Mouse (Mus musculus) fat pad, adult 2 months (tissue): ENCODE measurements around the gene Esyt2.
A peak's percentile ranks its signal among the peaks of the same experiment; 100 is the strongest.

ENCODE experiments used
- DNase-seq: peaks from one replicate; pipeline ENCODE4 v3.0.0-alpha.2; 2011; ENCODE audit warnings: low read depth, low spot score; ENCODE audit errors: extremely low read depth

Esyt2 gene

GRCm38 (mm10) chr12:116352404-116352803, 71.4 kb downstream of the Esyt2 start:
- DNase-seq = no peak

DNA sequence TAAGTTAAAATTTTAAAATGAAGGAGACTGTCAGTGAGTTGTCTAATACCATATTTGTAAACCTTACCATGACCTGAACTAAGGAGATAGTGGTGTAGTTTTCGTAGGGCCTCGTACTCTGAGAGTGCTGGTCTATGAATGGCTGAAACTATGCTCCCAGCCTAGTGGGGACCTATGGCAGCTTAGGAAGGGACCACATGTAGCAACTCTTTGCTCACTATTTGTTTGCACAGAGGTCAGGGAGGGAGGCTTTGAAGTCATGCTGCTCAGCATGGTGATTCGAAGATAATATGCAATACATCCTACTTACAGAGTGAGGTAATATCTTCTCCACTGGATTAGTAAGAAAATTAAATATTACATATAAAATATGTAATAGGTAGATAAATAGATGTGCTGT, 73.7 kb downstream of the Esyt2 start:
- no peak for DNase-seq

- DNase-seq = no peak
Observed at GRCm38 (mm10) chr12:116362091-116362490, 81.1 kb downstream of the Esyt2 start.

DNA sequence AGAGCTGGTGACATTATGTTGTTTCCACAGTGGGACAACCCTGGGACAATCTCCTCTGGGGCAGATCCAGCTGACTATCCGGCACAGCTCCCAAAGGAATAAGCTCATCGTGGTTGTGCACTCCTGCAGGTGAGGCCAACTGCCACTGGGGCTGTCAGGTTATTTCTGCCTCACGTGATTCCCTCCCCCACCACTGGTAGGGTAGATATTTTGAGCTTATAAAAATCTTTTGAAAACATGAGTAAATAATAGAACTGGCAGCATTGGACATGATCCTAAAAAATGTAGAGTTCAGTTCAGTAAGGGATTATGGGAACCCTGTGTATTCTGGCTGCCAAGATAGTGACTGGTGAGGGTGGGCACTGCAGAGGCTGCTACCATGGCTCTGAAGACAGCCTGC, 85.9 kb downstream of the Esyt2 start:
- DNase-seq = no peak

GRCm38 (mm10) chr12:116367346-116367745, 86.3 kb downstream of the Esyt2 start:
- DNase-seq = no peak

DNA sequence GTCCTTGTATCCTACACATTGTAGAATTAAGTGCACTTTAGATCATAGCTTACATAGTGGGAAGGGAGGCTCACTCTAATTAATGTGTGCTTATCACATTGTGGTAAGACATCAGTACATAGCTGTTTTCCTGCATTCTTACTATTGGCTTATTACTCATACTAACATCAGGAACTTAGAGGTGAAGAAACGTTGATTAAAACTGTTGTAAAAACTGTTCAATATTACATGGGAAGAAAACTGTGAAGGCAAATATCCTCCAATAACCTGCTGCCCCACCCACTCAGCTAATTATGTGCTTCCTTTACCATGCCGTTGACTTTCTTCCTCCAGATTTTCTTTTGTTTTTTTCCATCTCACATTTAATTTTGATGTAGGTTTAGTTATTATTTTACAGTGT, 87.9 kb downstream of the Esyt2 start:
- no peak for DNase-seq

DNA sequence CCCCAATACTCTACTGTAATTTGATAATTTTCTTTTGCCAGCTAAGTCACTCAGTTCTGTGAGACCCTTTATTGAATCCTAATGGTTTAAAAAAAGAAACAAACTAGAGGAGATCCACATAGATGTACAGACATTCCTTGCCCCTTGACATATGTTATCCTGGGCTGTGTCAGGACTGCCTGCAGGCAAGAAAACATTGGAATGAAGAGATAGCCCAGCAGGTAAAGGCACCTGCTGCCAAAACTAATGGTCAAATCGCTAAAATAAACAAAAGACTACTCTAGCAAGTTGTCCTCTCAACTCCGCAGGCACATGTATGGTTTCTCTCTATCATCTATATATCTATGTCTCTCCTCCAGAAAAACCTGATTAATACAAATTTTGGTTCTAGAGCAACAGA, 102.1 kb downstream of the Esyt2 start:
- DNase-seq = no peak

GRCm38 (mm10) chr12:116383995-116384394, 103.0 kb downstream of the Esyt2 start:
- no peak for DNase-seq

- DNase-seq = no peak
Observed at GRCm38 (mm10) chr12:116386802-116387201, 105.8 kb downstream of the Esyt2 start.

- no peak for DNase-seq
Observed at GRCm38 (mm10) chr12:116389868-116390267, 108.9 kb downstream of the Esyt2 start.

- no peak for DNase-seq
Observed at GRCm38 (mm10) chr12:116394327-116394726, 113.3 kb downstream of the Esyt2 start.

- DNase-seq = no peak
Observed at GRCm38 (mm10) chr12:116395312-116395711, 114.3 kb downstream of the Esyt2 start.

GRCm38 (mm10) chr12:116396072-116396695, 115.2 kb downstream of the Esyt2 start:
- no peak for DNase-seq

GRCm38 (mm10) chr12:116404012-116404679, 123.2 kb downstream of the Esyt2 start:
- no peak for DNase-seq

GRCm38 (mm10) chr12:116405045-116405835, 124.2 kb downstream of the Esyt2 start, which contains the start of gene Ncapg2:
Gene Ncapg2 (plus strand): TSS chr12:116405402.
- peak; percentile 51 for DNase-seq

DNA sequence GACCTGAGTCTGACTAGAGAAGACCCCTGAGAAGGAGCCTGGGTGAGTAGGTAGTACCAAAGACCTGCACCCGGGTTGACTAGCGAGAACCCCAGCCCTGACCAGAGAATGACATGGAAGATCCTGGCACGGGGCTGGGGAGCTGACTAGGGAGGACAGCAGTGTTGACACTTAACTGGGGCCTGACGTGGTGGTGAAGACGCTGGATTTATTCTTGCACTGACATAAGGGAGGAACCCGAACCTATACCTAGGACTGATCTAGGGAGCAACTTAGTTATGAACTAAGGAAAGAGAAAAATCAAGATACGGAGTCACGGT, 124.8 kb downstream of the Esyt2 start:
- no peak for DNase-seq

DNA sequence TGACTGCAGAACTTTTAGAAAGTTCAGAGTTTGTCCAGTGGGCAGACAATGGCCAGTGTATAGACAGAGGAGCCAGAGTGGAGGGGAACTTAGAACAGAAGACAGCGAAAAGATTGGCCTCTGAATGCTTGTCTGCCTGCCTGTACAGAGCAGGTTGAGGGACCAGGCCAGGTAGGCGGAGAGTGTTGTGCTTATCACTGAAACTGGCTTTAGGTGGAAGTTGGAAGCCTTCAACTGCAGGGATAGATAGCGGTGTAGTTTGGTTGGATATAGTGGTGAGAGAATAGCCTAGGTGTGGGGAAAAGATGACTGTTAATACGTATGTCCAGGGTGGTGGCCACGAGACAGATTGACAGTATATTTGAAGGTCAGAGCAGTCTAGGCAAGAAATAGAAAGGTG, 126.9 kb downstream of the Esyt2 start:
- DNase-seq = no peak

DNA sequence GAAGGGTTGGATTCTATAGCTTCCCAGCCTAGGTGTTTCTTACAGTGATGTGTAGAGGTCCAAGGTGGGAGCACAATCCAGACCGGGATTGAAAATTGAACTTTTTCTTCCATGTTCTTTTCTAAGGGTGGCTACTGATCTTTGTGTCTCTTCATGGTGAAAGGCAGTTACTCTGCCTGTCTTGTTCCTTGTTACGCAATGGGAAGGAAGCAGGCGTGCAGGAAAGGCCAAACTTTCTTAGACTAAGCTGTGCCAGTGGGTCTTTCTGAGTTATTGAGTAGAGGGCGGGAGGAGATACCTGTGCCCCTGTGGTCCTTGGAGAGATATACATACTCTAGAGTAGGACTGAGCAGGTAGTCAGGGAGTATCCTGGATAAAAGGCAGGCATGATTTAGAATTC, 133.9 kb downstream of the Esyt2 start:
- DNase-seq = no peak

DNA sequence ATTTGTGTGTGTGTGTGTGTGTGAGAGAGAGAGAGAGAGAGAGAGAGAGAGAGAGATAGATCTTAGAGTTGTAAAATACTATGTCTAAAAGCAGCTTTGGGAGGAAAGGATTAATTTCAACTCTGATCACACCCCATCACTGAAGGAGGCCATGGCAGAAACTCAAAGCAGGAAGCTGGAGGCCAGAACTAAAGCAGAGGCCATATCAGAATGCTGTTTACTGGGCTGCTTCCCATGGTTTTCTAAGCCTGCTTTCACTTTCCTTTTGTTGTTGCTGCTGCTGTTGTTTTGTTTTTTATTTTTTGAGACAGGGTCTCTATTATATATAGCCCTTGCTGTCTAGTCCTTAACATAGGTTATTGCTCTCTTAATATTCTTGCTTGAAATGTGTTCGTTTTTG, 135.5 kb downstream of the Esyt2 start:
- DNase-seq = no peak

DNA sequence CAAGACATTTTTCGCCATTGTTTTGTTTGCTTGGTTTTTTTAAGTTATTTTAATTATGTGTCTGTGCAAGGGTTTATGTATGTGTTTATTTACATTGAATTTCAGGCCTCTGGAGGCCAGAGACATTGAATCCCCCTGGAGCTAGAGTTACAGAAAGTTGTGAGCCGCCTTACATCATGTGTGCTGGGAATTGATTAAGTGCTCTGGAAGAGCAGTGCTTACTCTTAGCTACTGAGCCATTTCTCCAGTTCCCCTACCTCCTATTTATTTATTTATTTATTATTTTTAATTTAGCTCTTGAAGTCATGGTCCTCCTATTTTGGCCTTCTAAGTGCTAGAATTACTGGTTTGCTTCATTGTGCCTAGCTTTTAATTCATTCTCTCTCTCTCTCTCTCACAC, 140.7 kb downstream of the Esyt2 start:
- no peak for DNase-seq

GRCm38 (mm10) chr12:116425392-116425791, 144.4 kb downstream of the Esyt2 start:
- no peak for DNase-seq

DNA sequence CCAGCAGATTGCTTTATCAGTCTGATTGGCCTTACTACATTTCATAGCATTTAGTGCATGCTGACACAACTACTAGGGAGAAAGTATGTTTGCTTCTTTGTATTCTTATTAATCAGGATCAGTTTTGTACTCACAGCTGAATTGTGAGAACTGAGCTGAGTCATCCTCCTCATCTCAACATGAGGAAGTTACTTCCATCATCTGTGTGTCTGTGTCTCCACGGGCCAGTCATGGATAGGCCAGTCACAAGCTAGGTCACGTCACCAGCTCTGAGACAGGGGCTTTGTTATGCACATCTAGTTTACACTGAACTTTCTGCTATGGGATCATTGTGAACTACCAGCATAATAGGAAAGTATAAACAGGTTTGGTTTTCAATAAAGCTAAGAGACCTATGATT, 152.7 kb downstream of the Esyt2 start:
- no peak for DNase-seq
